In genomic region chr17:77711130-77711529, GRCm38 (mm10) we compare ENCODE assay signal across 26 mouse cellular contexts.
DNase-seq lines count a peak whose midpoint lies in the region; ATAC-seq and TF ChIP-seq lines count a peak whose summit lies in the region.
"Had no signal": no experiment of that assay in that cellular context is flagged by ENCODE, and none has a peak within 500 bp of the region (broad histone marks: within the 10 kb centered on the region; RNA-seq: fewer than 3 reads in every experiment).

No protein-coding gene starts in this region.

- ATAC-seq in forebrain, postnatal 0 days = no peak
- ATAC-seq in forebrain, embryonic 11.5 days (replicated peaks; ENCODE audit: low FRiP score) = no peak
- no peak for ATAC-seq in kidney, postnatal 0 days (replicated peaks; ENCODE audit: low FRiP score, low read depth)
- ATAC-seq in midbrain, embryonic 15.5 days (replicated peaks) = no peak
- ATAC-seq: forebrain, embryonic 15.5 days had no signal

- WGBS in forebrain, postnatal 0 days = 41% methylated on average over 1 of the region's 1 CpGs
- WGBS in forebrain, embryonic 11.5 days = 58% methylated on average over 1 of the region's 1 CpGs
- 42% methylated on average over 1 of the region's 1 CpGs for WGBS in kidney, postnatal 0 days
- 45% methylated on average over 1 of the region's 1 CpGs for WGBS in midbrain, embryonic 10.5 days
- WGBS in midbrain, embryonic 15.5 days = 29% methylated on average over 1 of the region's 1 CpGs

- no peaks in the 10 kb centered on the region for H3K9me3 ChIP-seq in forebrain, postnatal 0 days (ENCODE audit: low read length)
- no peaks in the 10 kb centered on the region for H3K9me3 ChIP-seq in forebrain, embryonic 11.5 days (ENCODE audit: control insufficient read depth, low read length)
- H3K9me3 ChIP-seq in kidney, postnatal 0 days (replicated peaks; ENCODE audit: low read length) = no peaks in the 10 kb centered on the region
- H3K9me3 ChIP-seq in midbrain, embryonic 10.5 days (replicated peaks) = no peaks in the 10 kb centered on the region
- no peaks in the 10 kb centered on the region for H3K9me3 ChIP-seq in midbrain, embryonic 15.5 days
- H3K9me3 ChIP-seq: embryonic facial prominence, embryonic 10.5 days; embryonic facial prominence, embryonic 13.5 days; forebrain, embryonic 15.5 days; G1E; heart, embryonic 10.5 days; heart, embryonic 13.5 days; hindbrain, embryonic 13.5 days had no signal

- H3K9ac ChIP-seq in forebrain, postnatal 0 days = no peak overlapping the region
- H3K9ac ChIP-seq in forebrain, embryonic 11.5 days (ENCODE audit: low read length) = no peak overlapping the region
- no peak overlapping the region for H3K9ac ChIP-seq in kidney, postnatal 0 days (ENCODE audit: low read depth, low read length)
- no peak overlapping the region for H3K9ac ChIP-seq in midbrain, embryonic 15.5 days
- H3K9ac ChIP-seq: embryonic facial prominence, embryonic 13.5 days; forebrain, embryonic 15.5 days; heart, embryonic 13.5 days; hindbrain, embryonic 13.5 days had no signal

- peak; percentile 49 for TF ChIP-seq CTCF in forebrain, postnatal 0 days (IDR thresholded peaks at IDR 0.05; ENCODE audit: low read depth)
- TF ChIP-seq CTCF in kidney, postnatal 0 days (IDR thresholded peaks at IDR 0.05; ENCODE audit: low read depth) = 0 out of 2 replicates have a peak, but pooled peaks have one; percentile 6

- no peak overlapping the region for H3K27ac ChIP-seq in forebrain, postnatal 0 days (ENCODE audit: low read depth, low read length)
- H3K27ac ChIP-seq in forebrain, embryonic 11.5 days (ENCODE audit: low read depth, low read length) = no peak overlapping the region
- H3K27ac ChIP-seq in kidney, postnatal 0 days = no peak overlapping the region
- H3K27ac ChIP-seq in midbrain, embryonic 10.5 days (replicated peaks) = peak overlapping the region; percentile 13; the same call in 1 of the 2 replicates
- H3K27ac ChIP-seq in midbrain, embryonic 15.5 days = no peak overlapping the region
- H3K27ac ChIP-seq: embryonic facial prominence, embryonic 10.5 days; embryonic facial prominence, embryonic 13.5 days; forebrain, embryonic 15.5 days; heart, adult 2 months; heart, embryonic 10.5 days; heart, embryonic 13.5 days; hindbrain, embryonic 13.5 days had no signal

- no peaks in the 10 kb centered on the region for H3K36me3 ChIP-seq in forebrain, postnatal 0 days (ENCODE audit: insufficient read depth)
- H3K36me3 ChIP-seq in forebrain, embryonic 11.5 days (ENCODE audit: control insufficient read depth, insufficient read depth, low read length) = no peaks in the 10 kb centered on the region
- H3K36me3 ChIP-seq in kidney, postnatal 0 days (ENCODE audit: insufficient read depth, low read length) = no peaks in the 10 kb centered on the region
- no peaks in the 10 kb centered on the region for H3K36me3 ChIP-seq in midbrain, embryonic 10.5 days
- H3K36me3 ChIP-seq in midbrain, embryonic 15.5 days (replicated peaks) = no peaks in the 10 kb centered on the region
- H3K36me3 ChIP-seq: embryonic facial prominence, embryonic 10.5 days; embryonic facial prominence, embryonic 13.5 days; forebrain, embryonic 15.5 days; G1E; heart, embryonic 10.5 days; heart, embryonic 13.5 days; hindbrain, embryonic 13.5 days had no signal

- no peaks in the 10 kb centered on the region for H3K4me1 ChIP-seq in forebrain, postnatal 0 days (ENCODE audit: insufficient read depth)
- H3K4me1 ChIP-seq in forebrain, embryonic 11.5 days (replicated peaks; ENCODE audit: control insufficient read depth, insufficient read depth, low read length) = no peaks in the 10 kb centered on the region
- no peaks in the 10 kb centered on the region for H3K4me1 ChIP-seq in kidney, postnatal 0 days (replicated peaks; ENCODE audit: insufficient read depth, low read length)
- H3K4me1 ChIP-seq in midbrain, embryonic 10.5 days = peaks cover 11% of the 10 kb centered on the region
- no peaks in the 10 kb centered on the region for H3K4me1 ChIP-seq in midbrain, embryonic 15.5 days
- H3K4me1 ChIP-seq: embryonic facial prominence, embryonic 10.5 days; embryonic facial prominence, embryonic 13.5 days; forebrain, embryonic 15.5 days; heart, embryonic 10.5 days; heart, embryonic 13.5 days; hindbrain, embryonic 13.5 days had no signal

- no peaks in the 10 kb centered on the region for H3K27me3 ChIP-seq in forebrain, postnatal 0 days (ENCODE audit: insufficient read depth, low read length)
- no peaks in the 10 kb centered on the region for H3K27me3 ChIP-seq in forebrain, embryonic 11.5 days (ENCODE audit: control insufficient read depth, insufficient read depth, low read length)
- H3K27me3 ChIP-seq in kidney, postnatal 0 days (ENCODE audit: insufficient read depth, low read length) = no peaks in the 10 kb centered on the region
- no peaks in the 10 kb centered on the region for H3K27me3 ChIP-seq in midbrain, embryonic 10.5 days (ENCODE audit: low read depth, poor library complexity, severe bottlenecking)
- no peaks in the 10 kb centered on the region for H3K27me3 ChIP-seq in midbrain, embryonic 15.5 days (replicated peaks)
- H3K27me3 ChIP-seq: CH12.LX; embryonic facial prominence, embryonic 13.5 days; forebrain, embryonic 15.5 days; heart, embryonic 13.5 days; hindbrain, embryonic 13.5 days had no signal

- no peak overlapping the region for H3K4me3 ChIP-seq in forebrain, postnatal 0 days (ENCODE audit: low read depth, low read length)
- H3K4me3 ChIP-seq in forebrain, embryonic 11.5 days (ENCODE audit: low read depth, low read length) = no peak overlapping the region
- H3K4me3 ChIP-seq in kidney, postnatal 0 days (replicated peaks; ENCODE audit: low read depth, low read length) = no peak overlapping the region
- H3K4me3 ChIP-seq in midbrain, embryonic 10.5 days = no peak overlapping the region
- H3K4me3 ChIP-seq in midbrain, embryonic 15.5 days = no peak overlapping the region
- H3K4me3 ChIP-seq: embryonic facial prominence, embryonic 10.5 days; embryonic facial prominence, embryonic 13.5 days; erythroblast, embryonic 14.5 days; forebrain, embryonic 15.5 days; heart, adult 2 months; heart, embryonic 10.5 days; heart, embryonic 13.5 days; hindbrain, embryonic 13.5 days had no signal

- DNase-seq in forebrain, postnatal 0 days = peak; percentile 34
- DNase-seq in forebrain, embryonic 11.5 days (ENCODE audit: low spot score) = no peak
- DNase-seq in kidney, postnatal 0 days (ENCODE audit: low spot score) = no peak
- DNase-seq in kidney, postnatal 10 days = no peak
- no peak for DNase-seq in midbrain, embryonic 10.5 days (ENCODE audit: low spot score)
- DNase-seq in brain, embryonic 18.5 days (ENCODE audit: low read depth, low spot score) = peak; percentile 8
- DNase-seq: adrenal gland, postnatal 14 days; B cell, adult 2 months; cerebellum, adult 11-12 months; cerebellum, adult 8-10 months; cerebellum, postnatal 36 days; gastrocnemius, postnatal 10 days; gastrocnemius, postnatal 36 days; heart, adult 2 months; heart, postnatal 14 days; heart, postnatal 4 days had no signal

- H3K4me2 ChIP-seq in forebrain, postnatal 0 days (ENCODE audit: low read depth) = no peak overlapping the region
- no peak overlapping the region for H3K4me2 ChIP-seq in forebrain, embryonic 11.5 days (ENCODE audit: low read depth, low read length, severe bottlenecking)
- no peak overlapping the region for H3K4me2 ChIP-seq in kidney, postnatal 0 days (ENCODE audit: low read length)
- H3K4me2 ChIP-seq in midbrain, embryonic 15.5 days = no peak overlapping the region
- H3K4me2 ChIP-seq: embryonic facial prominence, embryonic 13.5 days; forebrain, embryonic 15.5 days; heart, embryonic 13.5 days; hindbrain, embryonic 13.5 days had no signal

Comparison
In these comparisons a context has a peak if more than half of its experiments do, and no peak if none do; other contexts are left out.
1. DNase-seq: peak in forebrain, postnatal 0 days (single experiment) and brain, embryonic 18.5 days (single experiment); none in forebrain, embryonic 11.5 days (single experiment), kidney, postnatal 0 days (single experiment), kidney, postnatal 10 days (single experiment) and midbrain, embryonic 10.5 days (single experiment).